Mouse (Mus musculus) retina, postnatal 1 day (tissue): Measurements from ENCODE around the gene Klf13.

ENCODE experiments used
- DNase-seq: peaks from one replicate; pipeline ENCODE4 v3.0.0-alpha.2; 2012

The Klf13 gene

DNA sequence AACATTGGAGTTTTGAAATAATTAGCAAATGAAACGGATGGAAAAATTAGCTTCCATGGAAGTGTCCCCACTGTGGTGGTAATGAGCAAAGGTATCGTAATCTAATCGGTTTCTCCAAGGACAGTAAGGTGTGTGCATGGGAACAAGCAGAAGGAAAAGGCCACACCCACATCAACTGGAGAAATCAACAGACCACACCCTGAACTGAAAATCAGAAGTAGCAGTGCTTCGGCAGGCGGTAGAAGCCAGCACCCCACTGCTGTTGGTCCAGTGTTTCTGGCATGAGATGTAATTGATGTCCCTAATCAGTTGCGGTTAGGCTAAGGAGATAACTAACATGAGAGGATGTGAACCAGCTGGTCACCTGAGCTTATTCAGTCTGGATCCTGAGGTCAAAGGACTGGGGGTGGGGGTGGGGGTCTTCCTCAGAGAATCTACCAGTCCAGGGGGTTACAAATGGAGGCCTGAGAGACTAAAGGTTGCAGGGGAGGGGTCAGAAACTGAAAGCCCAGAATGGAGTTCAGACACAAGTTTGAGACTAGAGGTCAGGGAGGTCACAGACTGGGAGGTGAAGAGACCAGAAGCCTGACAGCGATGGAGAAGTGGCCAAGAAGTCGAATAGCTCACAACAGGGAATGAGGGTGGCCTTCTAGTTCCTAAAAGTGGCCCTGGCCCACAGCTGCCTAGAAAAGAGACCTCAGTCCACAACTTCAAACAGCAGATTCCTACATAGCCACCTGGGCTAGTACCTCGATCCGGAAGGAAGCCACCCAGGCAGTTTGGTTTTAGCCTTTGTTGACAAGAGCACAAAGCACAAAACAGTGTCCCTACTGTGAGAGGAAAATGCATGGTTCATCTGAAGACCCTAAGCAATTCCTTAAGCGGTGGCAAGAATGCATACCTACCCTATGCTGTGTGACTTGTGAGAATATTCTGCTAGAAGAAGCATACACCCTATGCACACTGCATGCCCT lies 9.1 kb upstream of the Klf13 start:
- DNase-seq, result no peak

DNA sequence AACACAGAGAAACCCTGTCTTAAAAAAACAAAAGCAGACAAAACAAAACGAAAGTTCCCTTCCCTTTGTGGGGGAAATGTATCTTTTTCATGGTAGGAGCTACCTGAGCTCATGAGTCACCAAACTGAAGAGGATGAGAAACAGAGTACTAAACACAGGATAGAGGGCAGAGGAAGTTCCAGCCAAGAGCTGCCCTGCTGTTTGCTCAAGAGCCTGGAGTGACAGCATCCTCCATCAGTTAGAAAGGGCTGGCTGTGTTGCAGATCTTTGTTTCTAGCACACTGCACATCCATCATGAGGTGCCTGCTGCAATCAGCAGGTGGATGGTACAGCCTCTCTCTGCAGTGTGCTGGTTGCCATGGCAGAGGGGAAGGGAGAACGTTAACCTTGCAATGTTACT lies 5.2 kb upstream of the Klf13 start:
- DNase-seq, result no peak

DNA sequence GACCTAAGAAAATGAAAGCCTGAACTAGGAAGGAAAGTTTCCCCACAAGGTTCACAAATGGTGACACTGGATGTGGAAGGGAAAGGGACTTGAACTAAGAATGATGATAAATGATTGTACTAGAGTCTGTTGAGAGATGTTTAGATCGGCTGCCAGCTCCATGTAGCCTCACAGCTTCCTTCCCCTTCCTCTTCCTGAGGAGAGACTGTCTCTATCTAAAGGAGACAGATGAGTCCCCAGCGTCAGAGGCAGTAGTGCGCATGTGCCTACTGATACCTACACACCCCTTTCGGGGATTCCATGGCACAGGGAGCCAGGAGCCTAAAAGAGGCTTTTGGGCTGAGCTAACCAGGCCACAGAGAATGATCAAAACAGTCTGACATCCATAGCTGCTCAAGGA lies 2.8 kb upstream of the Klf13 start:
- no peak for DNase-seq

DNA sequence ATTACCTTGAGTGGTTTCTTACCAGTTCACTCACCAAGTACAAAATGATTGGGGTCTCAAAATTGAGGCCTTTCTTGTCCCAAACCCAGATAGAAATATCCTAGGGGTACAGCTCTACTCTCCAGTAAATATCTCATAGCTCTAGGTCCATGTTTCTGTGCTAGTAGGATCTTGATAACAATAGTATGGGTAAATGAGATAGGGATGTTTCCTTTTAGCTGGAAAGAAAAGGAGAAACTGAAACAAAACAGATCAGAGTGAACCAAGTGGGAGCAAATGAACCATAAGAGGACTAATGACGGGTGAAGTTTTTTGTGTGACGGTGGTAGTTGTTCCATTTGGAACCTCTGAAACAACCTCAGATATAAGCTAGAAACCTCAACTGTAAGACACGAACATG lies 2.3 kb upstream of the Klf13 start:
- no peak for DNase-seq

GRCm38 (mm10) chr7:63940321-63940720 lies 1.6 kb upstream of the Klf13 start:
- DNase-seq, result no peak

- DNase-seq, result peak; percentile 84
Measured at GRCm38 (mm10) chr7:63939397-63939951, 759 bp upstream of the Klf13 start.

- DNase-seq, result no peak
Measured at GRCm38 (mm10) chr7:63938066-63938913, 425 bp downstream of the Klf13 start.

DNA sequence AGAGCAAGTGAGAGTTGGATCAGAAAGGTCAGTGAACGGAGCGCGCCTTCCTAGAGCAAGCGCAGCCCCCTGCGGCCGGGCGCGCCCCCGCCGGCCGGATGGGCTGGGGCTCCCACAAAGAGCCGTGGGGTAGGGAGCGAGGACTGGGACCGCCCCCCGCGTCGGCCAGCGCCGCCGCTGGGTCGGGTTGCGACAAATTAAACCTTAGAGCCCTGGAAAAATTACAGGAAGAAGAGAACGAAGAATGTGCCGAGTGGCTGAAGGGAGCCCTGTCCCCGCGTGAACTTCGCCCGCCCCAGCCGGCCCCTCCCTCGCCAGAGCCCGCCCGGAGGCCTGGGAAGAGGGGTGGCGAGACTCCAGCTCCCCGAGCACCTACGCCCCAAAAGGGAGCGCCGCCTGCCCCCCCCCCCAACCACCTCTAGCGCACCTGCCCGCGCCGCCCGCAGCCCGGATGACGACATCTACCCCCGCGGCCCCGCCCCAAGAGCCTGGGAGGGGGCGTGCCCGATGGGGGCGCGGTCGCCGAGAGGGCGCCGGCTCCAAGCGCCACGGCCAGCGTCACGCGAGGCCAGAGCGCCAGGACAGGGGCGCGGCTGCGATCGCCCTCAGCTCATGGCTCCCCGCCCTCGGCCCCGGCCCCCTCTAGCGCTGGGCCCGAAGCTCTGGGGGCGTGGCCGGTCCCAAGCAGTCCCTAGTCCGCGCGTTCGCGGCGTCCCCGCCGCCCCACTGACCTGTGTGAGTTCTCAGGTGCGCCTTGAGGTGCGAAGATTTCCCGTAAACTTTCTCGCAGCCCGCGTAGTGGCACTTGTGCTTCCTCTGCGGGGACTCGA lies 1.3 kb downstream of the Klf13 start:
- DNase-seq, result peak; percentile 87

GRCm38 (mm10) chr7:63936986-63937235 lies 1.8 kb downstream of the Klf13 start:
- DNase-seq, result no peak

- peak; percentile 70 for DNase-seq
Measured at GRCm38 (mm10) chr7:63936188-63936985, 2.3 kb downstream of the Klf13 start.

DNA sequence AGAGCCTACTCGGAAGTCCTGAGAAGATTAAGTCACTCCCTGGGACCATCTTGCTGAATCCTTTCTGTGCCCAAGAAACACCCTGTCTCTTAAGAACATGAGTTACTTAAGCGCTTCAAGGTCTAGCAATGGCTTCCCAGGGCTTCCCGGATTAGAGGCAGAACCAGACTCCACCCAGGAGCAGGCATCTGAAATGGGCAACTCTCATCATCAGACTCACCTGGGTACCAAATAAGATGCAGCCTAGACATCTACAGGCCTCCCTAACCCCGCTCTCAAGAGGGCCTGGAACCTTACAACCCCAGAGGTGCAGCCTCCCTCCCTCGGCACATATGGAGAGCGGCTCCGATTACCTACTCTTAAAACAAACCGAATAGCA lies 2.9 kb downstream of the Klf13 start:
- DNase-seq, result no peak

DNA sequence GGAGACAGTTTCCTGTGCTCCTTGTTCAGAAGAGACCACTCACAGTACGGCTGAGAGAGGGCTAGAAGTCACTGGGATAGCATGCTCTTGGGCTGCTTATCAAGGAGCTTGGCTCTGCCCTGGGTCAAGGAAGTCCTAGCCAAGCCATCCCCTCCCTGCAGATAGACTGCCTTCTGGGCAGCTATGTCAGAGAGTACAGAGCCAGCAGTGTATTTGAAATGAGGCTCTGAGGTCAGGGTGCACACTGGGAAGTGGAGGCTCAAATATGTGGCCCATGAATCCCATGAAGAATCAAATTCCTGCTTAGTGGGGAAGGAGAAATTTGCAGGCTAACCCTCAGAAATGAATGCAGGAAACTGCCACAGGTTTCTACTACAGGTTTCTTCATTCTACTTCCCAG lies 4.2 kb downstream of the Klf13 start:
- no peak for DNase-seq

- no peak for DNase-seq
Measured at GRCm38 (mm10) chr7:63933905-63934304, 4.8 kb downstream of the Klf13 start.

DNA sequence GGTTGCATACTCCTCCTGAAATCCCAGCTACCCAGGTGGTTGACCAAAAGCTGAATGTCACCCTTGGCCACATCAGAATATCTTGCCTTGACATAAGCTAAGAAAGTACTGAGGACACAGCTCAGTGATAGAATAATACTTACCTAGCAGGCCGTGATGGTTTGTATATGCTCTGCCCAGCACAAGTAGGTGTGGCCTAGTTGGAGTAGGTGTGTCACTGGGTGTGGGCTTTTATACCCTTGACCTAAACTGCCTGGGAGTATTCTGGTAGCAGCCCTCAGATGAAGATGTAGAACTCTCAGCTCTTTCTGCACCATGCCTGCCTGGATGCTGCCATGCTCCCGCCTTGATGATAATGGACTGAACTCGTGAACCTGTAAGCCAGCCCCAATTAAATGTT lies 6.3 kb downstream of the Klf13 start:
- no peak for DNase-seq

DNA sequence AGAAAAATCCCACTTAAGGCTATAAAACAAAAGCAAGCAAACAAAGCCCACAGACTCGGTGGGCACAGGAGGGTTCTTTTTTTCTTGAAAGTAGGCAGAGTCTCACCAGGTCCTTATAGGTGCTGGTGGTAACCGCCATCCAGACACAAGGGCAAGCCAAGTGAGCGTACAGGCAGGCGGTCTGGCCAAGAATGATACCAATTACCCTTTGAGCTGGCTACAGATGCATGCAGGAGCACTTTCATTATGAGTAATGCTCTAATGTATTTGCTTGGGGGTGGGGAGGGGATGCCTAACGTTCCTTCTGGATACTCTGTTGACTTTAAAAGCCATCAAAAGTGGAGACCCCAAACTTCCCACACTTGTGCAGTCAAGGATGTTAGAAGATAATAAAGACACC lies 7.9 kb downstream of the Klf13 start:
- DNase-seq, result no peak

DNA sequence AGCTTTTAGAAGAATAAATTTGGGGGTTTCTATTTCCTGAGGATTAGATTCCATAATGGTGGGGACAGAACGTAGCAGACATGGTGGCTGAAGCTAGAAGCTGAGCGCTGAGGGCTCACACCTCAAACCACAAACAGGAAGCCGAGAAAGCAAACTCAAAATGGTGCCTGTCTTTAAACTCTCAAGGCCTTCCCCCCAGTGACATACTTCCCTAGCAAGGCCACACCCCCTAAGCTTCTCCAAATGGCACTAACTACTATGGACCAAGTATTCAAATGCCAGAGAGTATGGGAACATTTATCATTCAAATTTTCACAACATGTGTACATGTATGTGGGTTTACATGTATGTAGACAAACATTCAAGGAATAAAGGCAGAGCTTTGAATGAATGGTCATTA lies 8.6 kb downstream of the Klf13 start:
- DNase-seq, result no peak

DNA sequence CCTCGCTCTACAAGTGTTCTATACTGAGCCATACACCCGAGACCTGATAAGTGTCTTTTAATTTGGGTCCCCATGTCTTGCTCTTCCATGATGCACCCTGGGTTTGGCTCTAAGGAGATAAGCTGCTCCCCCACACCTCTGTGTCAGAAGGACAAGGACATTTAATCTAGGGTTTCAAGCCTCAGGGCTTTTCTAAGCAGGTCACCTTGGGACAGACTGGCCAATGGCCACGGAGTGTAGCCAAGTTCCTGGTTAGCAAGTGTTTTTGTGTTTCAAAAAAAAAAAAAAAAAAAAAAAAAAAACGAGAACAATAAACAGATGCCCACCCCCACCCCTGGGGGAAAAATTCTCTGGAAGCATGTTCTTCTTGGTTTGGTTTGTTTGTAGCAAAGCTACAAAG lies 9.6 kb downstream of the Klf13 start:
- DNase-seq, result no peak

DNA sequence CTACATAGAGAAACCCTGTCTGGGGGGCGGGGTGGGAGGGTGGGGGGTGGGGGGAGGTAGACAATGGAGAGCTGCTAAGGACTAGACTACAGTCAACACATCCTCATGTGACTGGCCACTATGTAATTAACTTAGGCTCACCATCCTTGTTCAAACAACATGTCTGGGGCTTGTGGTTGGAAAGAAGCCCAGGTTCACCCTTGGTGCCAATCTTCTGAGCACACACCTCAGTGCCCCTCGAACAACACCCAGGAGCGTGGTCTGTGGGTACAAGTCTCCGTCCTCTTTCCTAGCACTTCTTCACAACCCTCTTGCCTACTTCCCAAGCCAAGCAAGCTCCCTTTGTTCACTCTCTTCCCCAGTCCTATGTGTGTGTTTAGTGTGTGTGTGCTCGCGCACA lies 11.6 kb downstream of the Klf13 start:
- DNase-seq, result no peak

GRCm38 (mm10) chr7:63926492-63926891 lies 12.2 kb downstream of the Klf13 start:
- no peak for DNase-seq

- no peak for DNase-seq
Measured at GRCm38 (mm10) chr7:63925413-63926360, 13.0 kb downstream of the Klf13 start.
